Mouse (Mus musculus): ENCODE results near the gene Snx3.
A peak's percentile ranks its signal among the peaks of the same experiment; 100 is the strongest.

The Snx3 gene

DNA sequence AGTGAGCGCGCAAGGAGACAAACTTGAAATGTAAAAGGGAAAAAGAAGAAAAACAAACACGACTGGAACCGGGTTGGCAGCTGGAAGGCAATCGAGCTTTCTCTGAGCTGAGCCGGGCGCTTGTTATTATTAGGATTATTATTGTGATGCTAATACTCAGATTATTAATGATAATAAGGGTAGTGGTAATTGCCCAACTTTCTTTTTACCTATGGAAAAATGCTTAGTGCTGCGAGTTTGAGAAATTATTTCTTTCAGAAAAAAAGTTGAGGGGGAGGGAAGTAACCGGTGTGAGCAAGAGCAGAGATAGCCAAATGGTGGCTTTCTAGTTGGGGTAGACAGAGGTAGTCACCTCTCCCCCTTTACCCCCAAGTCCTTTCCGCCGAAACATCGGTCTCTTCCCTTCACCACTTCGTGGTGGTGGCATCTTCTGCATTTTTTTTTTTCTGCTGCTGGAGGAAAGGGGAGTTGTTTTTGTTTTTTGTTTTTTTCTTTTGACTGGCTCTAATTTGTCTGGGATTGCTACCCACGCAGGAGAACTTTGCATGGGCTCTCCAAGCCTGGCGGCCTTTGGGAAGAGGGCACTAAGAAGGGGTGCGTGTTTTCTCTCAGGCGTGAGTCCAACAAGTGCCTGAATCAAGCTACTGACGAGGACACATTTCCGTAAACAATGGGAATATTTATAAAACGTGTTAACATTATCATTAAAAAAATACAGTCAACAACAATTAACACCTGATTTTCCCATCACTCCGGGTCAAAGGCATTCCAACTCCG is 77.1 kb downstream of the Snx3 start:
- no peak for DNase-seq (ENCODE audit: low spot score)

GRCm38 (mm10) chr10:42579475-42580130 is 77.8 kb downstream of the Snx3 start:
- peak; percentile 80 for DNase-seq (ENCODE audit: low spot score)

- peak; percentile 94 for DNase-seq (ENCODE audit: low spot score)
These were observed 78.5 kb downstream of the Snx3 start for GRCm38 (mm10) chr10:42580131-42580950.

GRCm38 (mm10) chr10:42580951-42581277 is 79.1 kb downstream of the Snx3 start:
- DNase-seq (ENCODE audit: low spot score) = no peak

DNA sequence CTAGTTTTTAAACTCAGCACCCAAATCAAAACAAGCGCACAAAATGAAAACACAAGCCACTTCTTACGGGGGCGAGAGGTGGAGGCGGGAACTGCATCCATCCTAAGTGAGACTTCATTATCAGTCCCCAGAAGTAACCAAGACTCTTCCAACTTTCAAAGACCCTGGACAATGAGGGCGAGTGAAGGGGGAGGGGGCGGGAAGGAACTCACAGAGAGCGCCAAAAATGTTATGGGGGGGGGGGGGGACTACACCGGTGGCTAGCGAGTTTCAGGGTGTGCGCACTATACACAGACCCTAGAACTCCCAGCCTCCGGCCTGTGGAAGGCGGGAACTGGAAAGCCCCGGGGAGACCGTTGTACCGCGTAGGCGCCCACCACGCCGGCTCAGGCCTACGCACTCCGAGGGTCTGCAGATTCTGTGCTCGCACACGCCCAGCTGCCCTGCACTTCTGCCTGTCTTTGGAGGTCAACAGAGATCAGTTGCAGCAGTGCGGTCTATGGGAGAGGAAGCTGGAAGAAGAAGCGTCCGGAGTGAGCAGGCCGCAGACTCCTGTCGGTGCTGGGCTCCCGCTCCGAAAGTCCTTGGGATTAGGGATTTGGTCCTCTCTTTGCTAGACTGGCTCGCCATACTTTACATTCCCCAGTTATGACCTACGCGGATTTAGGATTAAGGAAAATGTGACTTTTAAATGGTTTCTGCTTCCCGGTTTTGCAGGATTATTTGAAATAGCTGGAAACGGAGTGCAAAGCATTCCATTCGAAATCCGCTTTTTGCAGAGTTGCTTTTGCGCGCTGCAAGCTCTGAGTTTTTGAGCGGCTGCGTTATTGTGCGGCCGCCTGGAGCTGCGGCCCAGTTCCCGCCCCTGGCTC is 80.1 kb downstream of the Snx3 start:
- DNase-seq (ENCODE audit: low spot score) = peak; percentile 57

DNA sequence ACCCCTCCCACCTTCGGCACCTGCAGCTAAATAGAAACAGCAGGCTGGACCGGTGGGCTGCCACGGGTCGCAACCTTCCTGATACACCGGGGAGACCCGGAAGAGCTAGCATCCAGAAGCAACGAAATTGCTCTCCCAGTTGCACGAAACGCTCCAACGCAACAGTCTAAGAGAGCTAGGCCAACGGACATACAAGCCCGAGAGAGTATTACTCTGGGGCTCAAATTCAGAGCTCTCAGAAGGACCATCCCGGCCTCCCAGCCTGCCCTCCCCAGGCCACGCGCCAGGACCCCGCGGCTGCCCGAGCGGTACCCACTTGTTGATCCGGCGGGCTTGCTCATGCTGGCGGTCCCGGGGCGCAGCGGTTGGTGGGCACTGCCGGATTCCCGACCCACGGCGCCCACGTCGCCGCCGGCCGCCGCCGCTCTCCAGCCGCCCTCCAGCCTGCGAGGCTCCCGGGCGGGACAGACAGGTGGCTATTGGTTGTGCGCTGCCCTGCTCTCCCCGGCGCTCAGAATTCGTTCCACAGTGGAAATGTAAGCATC is 80.8 kb downstream of the Snx3 start:
- no peak for DNase-seq (ENCODE audit: low spot score)

- peak; percentile 91 for DNase-seq (ENCODE audit: low spot score)
These were observed 81.5 kb downstream of the Snx3 start, which contains the start of the genes Nr2e1 and Ostm1 for GRCm38 (mm10) chr10:42583157-42583872. Gene Nr2e1 (minus strand): TSS chr10:42583632. Gene Ostm1 (plus strand): TSS chr10:42583822.

DNA sequence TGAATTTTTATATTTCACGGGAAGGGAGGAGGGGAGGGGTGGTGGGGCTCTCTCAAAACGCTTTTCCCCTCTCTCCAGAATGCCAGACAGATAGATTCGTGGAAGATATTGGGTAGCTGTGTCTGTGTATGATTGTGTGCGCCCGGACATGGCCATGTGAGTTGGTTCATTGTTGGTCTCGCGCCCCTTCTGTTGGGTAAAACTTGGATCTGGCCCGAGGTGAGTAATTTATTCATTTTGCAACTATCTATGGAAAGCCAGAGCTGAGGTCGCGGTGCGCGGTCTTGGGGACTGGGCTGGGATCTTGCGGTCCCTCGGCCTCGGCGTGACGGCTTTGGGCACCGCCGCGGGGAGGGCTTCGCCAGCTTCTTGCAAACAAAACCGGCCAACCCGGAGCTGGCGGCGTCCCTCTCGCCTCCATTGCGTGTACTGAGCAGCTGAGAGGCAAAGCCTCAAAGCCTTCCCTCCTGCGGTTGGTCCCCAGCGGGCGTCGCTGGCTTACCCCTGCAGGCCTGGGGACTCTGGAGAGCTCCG is 82.1 kb downstream of the Snx3 start:
- no peak for DNase-seq (ENCODE audit: low spot score)

DNA sequence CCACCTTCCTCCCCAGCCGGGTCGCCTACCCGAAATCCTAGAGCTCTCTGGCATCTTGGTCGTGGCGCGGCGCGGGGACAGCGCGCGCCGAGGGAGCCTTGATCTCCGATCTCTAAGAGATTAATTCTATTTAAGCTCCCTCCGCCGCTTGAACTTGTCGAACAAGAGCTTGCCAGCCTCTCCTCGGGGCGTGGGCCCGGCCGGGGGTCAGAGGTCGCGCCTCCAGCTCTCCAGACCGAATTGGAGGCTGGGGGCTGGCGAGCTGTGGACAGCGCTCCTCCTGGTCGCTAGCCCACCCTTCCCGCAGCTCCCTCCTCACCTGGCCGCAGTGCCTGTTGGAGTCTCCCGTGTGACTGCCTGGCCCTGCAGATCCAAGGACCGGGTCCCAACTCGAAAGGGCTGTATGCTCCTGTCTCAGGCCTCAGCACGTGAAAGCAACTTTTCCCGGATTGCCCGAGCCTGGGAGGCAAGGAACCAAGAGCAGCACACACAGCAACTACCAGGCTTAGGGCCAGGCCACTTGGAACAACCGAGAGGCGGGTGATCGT is 82.7 kb downstream of the Snx3 start:
- DNase-seq (ENCODE audit: low spot score) = peak; percentile 57
